Mouse (Mus musculus) midbrain, postnatal 0 days (tissue): ENCODE results near the gene Slc38a11. TPM values are rescaled to one million over a fixed set of nuclear protein-coding genes. Genes with fewer than 3 reads are reported as not detected.
A peak's percentile ranks its signal among the peaks of the same experiment; 100 is the strongest.

Source experiments
- ATAC-seq: fragments of 200-750 bp; cut with Nextera tagmentation; 2 replicates; pipeline ENCODE4 v1.8.0; 2017; ENCODE audit warnings: moderate number of reproducible peaks, mild to moderate bottlenecking, moderate TSS enrichment, moderate library complexity; ENCODE audit not compliant: low FRiP score
- DNase-seq: peaks from one replicate; pipeline ENCODE4 v3.0.0-alpha.2; 2015; ENCODE audit warnings: low spot score
- H3K27ac ChIP-seq: fragments of 300-500 bp; sonication (generic); 2 replicates; pipeline ENCODE4 v1.5.1; 2014; ENCODE audit warnings: low read depth, mild to moderate bottlenecking, low read length, mixed read lengths
- H3K27me3 ChIP-seq: fragments of 300-500 bp; sonication (generic); 2 replicates; pipeline ENCODE4 v1.6.1; 2014; ENCODE audit warnings: low read length, control low read depth, mixed read lengths; ENCODE audit not compliant: insufficient read depth
- H3K36me3 ChIP-seq: fragments of 300-500 bp; sonication (generic); 2 replicates; pipeline ENCODE4 v1.6.1; 2014; ENCODE audit warnings: low read length, control low read depth, mixed read lengths; ENCODE audit not compliant: insufficient read depth
- H3K4me1 ChIP-seq: fragments of 300-500 bp; sonication (generic); 2 replicates; pipeline ENCODE4 v1.6.1; 2014; ENCODE audit warnings: mild to moderate bottlenecking, control low read depth, antibody characterized with exemption, low read length, mixed read lengths; ENCODE audit not compliant: insufficient read depth
- H3K4me2 ChIP-seq: fragments of 300-500 bp; sonication (generic); 2 replicates; pipeline ENCODE4 v1.6.1; 2014; ENCODE audit warnings: low read depth, mild to moderate bottlenecking, low read length, mixed read lengths; ENCODE audit not compliant: poor library complexity, severe bottlenecking
- H3K4me3 ChIP-seq: fragments of 300-500 bp; sonication (generic); 2 replicates; pipeline ENCODE4 v1.5.1; 2014; ENCODE audit warnings: low read depth, mild to moderate bottlenecking, low read length, moderate library complexity
- H3K9ac ChIP-seq: fragments of 300-500 bp; sonication (generic); replicated peaks from 2 replicates; pipeline ENCODE4 v1.6.1; 2014; ENCODE audit warnings: mild to moderate bottlenecking, low read length, moderate library complexity, mixed read lengths; ENCODE audit not compliant: poor library complexity, severe bottlenecking
- H3K9me3 ChIP-seq: fragments of 300-500 bp; sonication (generic); 2 replicates; pipeline ENCODE4 v1.6.1; 2016; ENCODE audit warnings: low read length, control low read depth
- CTCF ChIP-seq: IDR thresholded peaks from 2 replicates; pipeline ENCODE4 v1.5.1; 2016; ENCODE audit warnings: antibody characterized with exemption, mild to moderate bottlenecking
- WGBS: fragments of 180-500 bp; shearing (Covaris S2); extraction: QIAGEN DNeasy Blood & Tissue Kit; methylation state at CpG from one replicate; pipeline ENCODE4 v1.1.7; 2014; 5-methylcytosine and 5-hydroxymethylcytosine counted together
- polyA plus RNA-seq: library from polyadenylated mRNA; unstranded; fragments of >200 nt; fragmentation: Nextera tagmentation; extraction: Ambion mirVana; gene quantifications from 2 replicates; pipeline ENCODE4 v1.2.1, GENCODE M21; 2015
- total RNA-seq: library from RNA; depleted of rRNA; stranded (reverse); fragments of >200 nt; gene quantifications from 2 replicates; pipeline ENCODE4 v1.2.3, GENCODE M21; 2014

Gene Slc38a11
- total and polyA plus RNA-seq, 2 experiments from 2014 or later = 1.3 to 3.3 TPM

DNA sequence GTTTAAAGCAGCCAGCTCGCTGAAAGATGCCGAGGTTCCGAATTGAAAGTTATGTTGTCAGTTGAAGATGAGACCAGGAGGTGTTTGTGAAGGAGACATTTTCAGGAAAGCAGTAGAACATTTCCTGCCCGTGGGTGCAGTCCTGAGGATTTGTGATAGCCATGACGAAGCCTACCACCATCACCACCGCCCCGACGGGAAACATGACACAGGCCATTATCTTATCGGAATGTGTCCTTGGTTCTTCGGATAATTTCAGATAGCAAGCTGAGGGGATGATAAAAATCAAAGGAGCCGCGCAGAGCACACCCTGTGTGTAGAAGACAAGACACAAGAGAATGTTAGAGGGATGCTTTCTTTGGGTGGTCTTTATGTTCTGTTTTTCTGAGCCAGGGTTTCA is 47.1 kb downstream of the Slc38a11 start:
- no peak for TF ChIP-seq CTCF
- Histone ChIP-seq H3K4me1 (no peaks in the 10 kb centered on the region), H3K36me3 (no peaks in the 10 kb centered on the region), H3K9me3 (no peaks in the 10 kb centered on the region), H3K27ac (no peak overlapping the region), H3K27me3 (no peaks in the 10 kb centered on the region), H3K9ac (no peak overlapping the region), H3K4me2 (no peak overlapping the region), H3K4me3 (no peak overlapping the region)
- DNase-seq (no peak), ATAC-seq (no peak)
- 92% methylated on average over 12 of the region's 12 CpGs for WGBS

DNA sequence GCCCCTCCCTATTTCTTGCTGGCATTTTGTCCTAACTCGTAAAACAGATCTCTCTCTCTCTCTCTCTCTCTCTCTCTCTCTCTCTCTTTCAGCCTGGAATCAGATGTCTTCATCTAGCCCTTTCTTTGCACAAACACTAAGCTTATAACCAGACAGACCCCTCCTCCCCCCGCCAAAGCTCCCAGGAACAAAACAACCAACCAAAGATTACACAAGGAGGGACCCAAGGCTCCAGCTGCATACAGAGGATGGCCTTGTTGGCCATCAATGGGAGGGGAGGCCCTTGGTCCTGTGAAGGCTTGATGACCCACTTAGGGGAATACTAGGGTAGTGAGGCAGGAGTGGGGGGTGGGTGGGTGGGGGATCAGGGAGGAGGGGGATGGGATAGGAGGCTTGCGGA is 52.6 kb downstream of the Slc38a11 start:
- Histone ChIP-seq H3K4me3 (no peak overlapping the region), H3K4me2 (no peak overlapping the region), H3K36me3 (no peaks in the 10 kb centered on the region), H3K4me1 (no peaks in the 10 kb centered on the region), H3K9ac (no peak overlapping the region), H3K27ac (no peak overlapping the region), H3K9me3 (no peaks in the 10 kb centered on the region), H3K27me3 (no peaks in the 10 kb centered on the region)
- peak; percentile 5 for DNase-seq
- ATAC-seq = no peak
- no peak for TF ChIP-seq CTCF
- WGBS = 49% methylated on average over 3 of the region's 3 CpGs

DNA sequence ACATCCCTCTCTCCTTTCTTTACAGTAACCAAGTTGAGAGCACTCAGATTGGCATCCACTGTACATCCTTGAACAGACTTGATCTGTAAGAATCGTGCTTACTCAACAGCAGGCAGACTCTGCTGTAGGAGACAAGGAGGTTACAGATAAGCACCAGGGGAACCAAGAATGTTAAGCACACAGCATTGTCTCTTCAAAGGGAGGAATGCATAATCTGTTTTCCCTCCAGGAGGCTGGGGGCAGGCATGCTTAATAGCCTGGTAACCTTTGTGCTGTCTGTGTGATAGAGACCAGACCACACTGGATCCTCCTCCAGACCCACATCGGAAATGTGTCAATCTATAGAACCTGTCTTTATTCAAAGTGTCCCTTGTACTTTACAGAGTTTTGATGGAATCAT is 67.3 kb downstream of the Slc38a11 start:
- no peak overlapping the region for H3K9ac ChIP-seq
- WGBS = 16% methylated on average over 2 of the region's 2 CpGs
- no peaks in the 10 kb centered on the region for H3K9me3 ChIP-seq
- H3K27me3 ChIP-seq = no peaks in the 10 kb centered on the region
- no peaks in the 10 kb centered on the region for H3K36me3 ChIP-seq
- H3K27ac ChIP-seq = no peak overlapping the region
- DNase-seq (no peak), ATAC-seq (no peak)
- no peak for TF ChIP-seq CTCF
- no peak overlapping the region for H3K4me3 ChIP-seq
- H3K4me1 ChIP-seq = no peaks in the 10 kb centered on the region
- H3K4me2 ChIP-seq = no peak overlapping the region

DNA sequence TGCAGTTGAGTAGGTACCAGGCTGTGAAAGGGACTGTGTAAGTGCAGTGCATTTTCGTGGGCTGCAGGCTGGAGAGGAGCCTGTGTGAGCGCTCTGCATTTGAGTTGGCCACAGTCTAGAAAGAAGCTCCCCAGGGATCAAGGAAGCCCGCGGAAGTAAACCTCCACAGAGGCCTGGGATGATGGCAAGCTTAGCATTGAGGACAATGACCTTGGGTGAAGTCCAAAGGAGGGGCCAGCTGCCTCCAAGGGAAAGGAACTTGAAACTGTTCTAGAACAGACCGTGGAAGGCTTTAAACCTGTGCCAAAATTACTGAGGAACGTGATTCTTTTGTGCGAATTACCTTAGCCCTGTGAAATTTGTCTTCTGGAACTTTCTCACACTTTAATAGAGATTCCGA is 69.7 kb downstream of the Slc38a11 start:
- Histone ChIP-seq H3K36me3 (no peaks in the 10 kb centered on the region), H3K4me2 (no peak overlapping the region), H3K9ac (no peak overlapping the region), H3K4me3 (no peak overlapping the region), H3K4me1 (no peaks in the 10 kb centered on the region), H3K27me3 (no peaks in the 10 kb centered on the region), H3K9me3 (no peaks in the 10 kb centered on the region), H3K27ac (no peak overlapping the region)
- ATAC-seq (no peak), DNase-seq (peak; percentile 19)
- no peak for TF ChIP-seq CTCF
- WGBS = 72% methylated on average over 8 of the region's 8 CpGs

DNA sequence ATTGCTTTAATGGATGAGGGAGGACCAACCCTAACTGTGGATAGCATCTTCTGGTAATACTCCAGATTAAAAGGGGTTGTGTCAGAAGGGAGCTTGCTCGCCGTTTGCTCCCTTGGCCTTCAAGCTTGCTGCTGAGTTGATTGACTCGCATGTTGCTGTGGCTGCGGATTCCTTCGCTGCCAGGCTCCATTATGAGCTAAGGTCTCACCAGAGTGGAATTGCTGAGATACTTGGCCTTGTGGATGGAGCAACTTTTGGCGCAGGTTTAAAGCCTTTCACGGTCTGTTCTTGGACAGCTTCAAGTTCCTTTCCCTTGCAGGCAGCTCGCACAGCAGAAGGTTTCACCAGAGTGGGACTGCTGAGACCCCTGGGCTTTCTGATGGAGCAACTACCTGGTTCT is 70.4 kb downstream of the Slc38a11 start:
- Histone ChIP-seq H3K4me1 (no peaks in the 10 kb centered on the region), H3K36me3 (no peaks in the 10 kb centered on the region), H3K4me2 (no peak overlapping the region), H3K27ac (no peak overlapping the region), H3K9ac (no peak overlapping the region), H3K27me3 (no peaks in the 10 kb centered on the region), H3K9me3 (no peaks in the 10 kb centered on the region), H3K4me3 (no peak overlapping the region)
- no peak for ATAC-seq
- DNase-seq = no peak
- TF ChIP-seq CTCF = no peak
- 90% methylated on average over 8 of the region's 8 CpGs for WGBS

DNA sequence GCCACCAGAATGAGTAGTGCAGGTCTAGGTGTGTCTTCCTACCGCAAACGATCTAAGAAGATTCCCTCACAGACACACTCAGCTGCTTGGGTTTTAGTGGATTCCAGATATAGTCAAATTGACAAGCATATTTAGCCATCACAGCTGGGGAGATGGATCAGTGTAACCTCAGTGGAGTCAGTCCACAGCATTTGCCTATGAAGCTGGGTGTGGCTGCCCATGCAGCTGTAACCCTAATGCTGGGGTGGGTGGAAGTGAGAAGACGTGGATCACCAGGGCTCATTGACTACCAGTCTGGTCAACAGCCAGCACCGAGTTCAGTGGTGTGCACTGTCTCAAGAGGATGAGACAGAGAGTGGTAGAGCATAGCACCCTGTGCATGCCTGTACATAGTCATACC is 74.1 kb downstream of the Slc38a11 start:
- Histone ChIP-seq H3K27ac (no peak overlapping the region), H3K9me3 (no peaks in the 10 kb centered on the region), H3K4me3 (no peak overlapping the region), H3K9ac (no peak overlapping the region), H3K36me3 (no peaks in the 10 kb centered on the region), H3K4me2 (no peak overlapping the region), H3K4me1 (no peaks in the 10 kb centered on the region), H3K27me3 (no peaks in the 10 kb centered on the region)
- no peak for DNase-seq
- ATAC-seq = no peak
- 89% methylated on average over 4 of the region's 4 CpGs for WGBS
- TF ChIP-seq CTCF = no peak
